Mouse (Mus musculus): Measurements from ENCODE around the gene Adamts6. TPM values are rescaled to one million over a fixed set of nuclear protein-coding genes. Genes with fewer than 3 reads are reported as not detected.

Gene Adamts6
- polyA plus RNA-seq (2017; shearing (Covaris generic)), result 10 to 100 TPM; 16.3 to 19.1 TPM

- ATAC-seq, result no peak
Measured at GRCm38 (mm10) chr13:104287366-104288225, at the start of gene Adamts6. Gene Adamts6, plus strand, starts transcription at chr13:104287835.

GRCm38 (mm10) chr13:104258997-104259396 lies 28.6 kb upstream of the Adamts6 start:
- ATAC-seq, result no peak

- ATAC-seq, result peak; percentile 18
Measured at GRCm38 (mm10) chr13:104285031-104285431, 2.6 kb upstream of the Adamts6 start.

GRCm38 (mm10) chr13:104285737-104286311 lies 1.8 kb upstream of the Adamts6 start:
- peak; percentile 26 for ATAC-seq

GRCm38 (mm10) chr13:104286336-104286735 lies 1.3 kb upstream of the Adamts6 start:
- ATAC-seq, result no peak

GRCm38 (mm10) chr13:104286897-104287309 lies 732 bp upstream of the Adamts6 start:
- ATAC-seq, result peak; percentile 82

- ATAC-seq, result peak; percentile 3
Measured at GRCm38 (mm10) chr13:104288226-104288859, 708 bp downstream of the Adamts6 start.

GRCm38 (mm10) chr13:104289176-104289575 lies 1.5 kb downstream of the Adamts6 start:
- ATAC-seq, result no peak

- no peak for ATAC-seq
Measured at GRCm38 (mm10) chr13:104295472-104295871, 7.8 kb downstream of the Adamts6 start.

GRCm38 (mm10) chr13:104329336-104329735 lies 41.7 kb downstream of the Adamts6 start:
- ATAC-seq, result no peak

GRCm38 (mm10) chr13:104329742-104330141 lies 42.1 kb downstream of the Adamts6 start:
- ATAC-seq, result no peak

- no peak for ATAC-seq
Measured at GRCm38 (mm10) chr13:104352590-104352989, 65.0 kb downstream of the Adamts6 start.

GRCm38 (mm10) chr13:104393427-104394356 lies 106.1 kb downstream of the Adamts6 start:
- ATAC-seq, result no peak

GRCm38 (mm10) chr13:104397814-104398213 lies 110.2 kb downstream of the Adamts6 start:
- no peak for ATAC-seq

GRCm38 (mm10) chr13:104432734-104433133 lies 145.1 kb downstream of the Adamts6 start:
- no peak for ATAC-seq

- ATAC-seq, result no peak
Measured at GRCm38 (mm10) chr13:104442559-104442958, 154.9 kb downstream of the Adamts6 start.

- ATAC-seq, result no peak
Measured at GRCm38 (mm10) chr13:104445437-104445836, 157.8 kb downstream of the Adamts6 start.

- no peak for ATAC-seq
Measured at GRCm38 (mm10) chr13:104446974-104447373, 159.3 kb downstream of the Adamts6 start.

GRCm38 (mm10) chr13:104447470-104447869 lies 159.8 kb downstream of the Adamts6 start:
- ATAC-seq, result no peak

GRCm38 (mm10) chr13:104448349-104448748 lies 160.7 kb downstream of the Adamts6 start:
- ATAC-seq, result no peak

GRCm38 (mm10) chr13:104453271-104453974 lies 165.8 kb downstream of the Adamts6 start:
- ATAC-seq, result no peak

GRCm38 (mm10) chr13:104460287-104460686 lies 172.7 kb downstream of the Adamts6 start:
- ATAC-seq, result no peak

Measured in activated CD4-positive, CD25-positive, alpha-beta regulatory T cell, adult 4 months (primary cell).